Mouse (Mus musculus) heart, embryonic 14.5 days (tissue): ENCODE data around the gene Smad6. TPM values are rescaled to one million over a fixed set of nuclear protein-coding genes. Genes with fewer than 3 reads are reported as not detected.

Experiments used
- ATAC-seq: fragments of 200-750 bp; cut with Nextera tagmentation; 2 replicates; pipeline ENCODE4 v1.8.0; 2017; ENCODE audit warnings: low read depth, moderate TSS enrichment; ENCODE audit not compliant: insufficient number of reproducible peaks, insufficient read depth, low FRiP score
- H3K27ac ChIP-seq, 2 experiments: fragments of 200-500 bp in 1 of 2; fragments of 300-500 bp in 1 of 2; sonication (generic) in 1 of 2; replicated peaks in 1 of 2; 2 replicates each; pipeline ENCODE4 v1.5.1; 2012 to 2014; ENCODE audit warnings: low read depth in 2 of 2, low read length in 2 of 2, control low read depth in 1 of 2, mild to moderate bottlenecking in 1 of 2, mixed read lengths in 1 of 2; ENCODE audit not compliant: control insufficient read depth in 1 of 2, insufficient read depth in 1 of 2
- H3K27me3 ChIP-seq: fragments of 300-500 bp; sonication (generic); 2 replicates; pipeline ENCODE4 v1.6.1; 2014; ENCODE audit warnings: mild to moderate bottlenecking, low read length, control low read depth; ENCODE audit not compliant: control insufficient read depth, insufficient read depth
- H3K36me3 ChIP-seq: fragments of 300-500 bp; sonication (generic); 2 replicates; pipeline ENCODE4 v1.6.1; 2014; ENCODE audit warnings: mild to moderate bottlenecking, control low read depth, low read length, mixed read lengths; ENCODE audit not compliant: control insufficient read depth, insufficient read depth
- H3K4me1 ChIP-seq, 2 experiments: fragments of 200-500 bp in 1 of 2; fragments of 300-500 bp in 1 of 2; sonication (generic) in 1 of 2; 2 replicates each; pipeline ENCODE4 v1.6.1; 2012 to 2014; ENCODE audit warnings: low read length in 2 of 2, control low read depth in 1 of 2, mixed read lengths in 1 of 2; ENCODE audit not compliant: control insufficient read depth in 2 of 2, insufficient read depth in 2 of 2
- H3K4me2 ChIP-seq: fragments of 300-500 bp; sonication (generic); 2 replicates; pipeline ENCODE4 v1.6.1; 2014; ENCODE audit warnings: mild to moderate bottlenecking, low read length
- H3K4me3 ChIP-seq, 2 experiments: fragments of 200-500 bp in 1 of 2; fragments of 300-500 bp in 1 of 2; sonication (generic) in 1 of 2; 2 replicates each; pipeline ENCODE4 v1.5.1; 2012 to 2014; ENCODE audit warnings: low read length in 2 of 2, mild to moderate bottlenecking in 2 of 2, control low read depth in 1 of 2, low read depth in 1 of 2, moderate library complexity in 1 of 2; ENCODE audit not compliant: control insufficient read depth in 1 of 2, insufficient read depth in 1 of 2
- H3K9ac ChIP-seq: fragments of 300-500 bp; sonication (generic); 2 replicates; pipeline ENCODE4 v1.6.1; 2014; ENCODE audit warnings: mild to moderate bottlenecking, low read length
- H3K9me3 ChIP-seq: fragments of 300-500 bp; sonication (generic); 2 replicates; pipeline ENCODE4 v1.6.1; 2016; ENCODE audit warnings: low read length, control low read depth; ENCODE audit not compliant: control insufficient read depth
- WGBS: fragments of 180-500 bp; shearing (Covaris S2); extraction: QIAGEN DNeasy Blood & Tissue Kit; methylation state at CpG from one replicate; pipeline ENCODE4 v1.1.7; 2014; 5-methylcytosine and 5-hydroxymethylcytosine counted together
- polyA plus RNA-seq: library from polyadenylated mRNA; unstranded; fragments of >200 nt; fragmentation: Nextera tagmentation; extraction: Ambion mirVana; gene quantifications from 2 replicates; pipeline ENCODE4 v1.2.1, GENCODE M21; 2014

The Smad6 gene
- polyA plus RNA-seq, 1 experiment from 2014 or later, result 30.8 TPM

GRCm38 (mm10) chr9:63958337-63959030 lies 63.4 kb downstream of the Smad6 start:
- H3K27me3 ChIP-seq, result no peaks in the 10 kb centered on the region
- H3K9me3 ChIP-seq, result no peaks in the 10 kb centered on the region
- H3K27ac ChIP-seq, result peak overlapping the region; percentile 86 to 95
- peak overlapping the region; percentile 72 for H3K9ac ChIP-seq
- H3K4me3 ChIP-seq, result peak overlapping the region in 1 of 2 experiments; percentile 8; a peak in 2 of 4 replicates
- ATAC-seq, result peak; percentile 70
- H3K4me2 ChIP-seq, result peak overlapping the region; percentile 61
- WGBS, result 9% methylated on average over 15 of the region's 15 CpGs
- peaks cover 74 to 87% of the 10 kb centered on the region in 2 experiments for H3K4me1 ChIP-seq
- H3K36me3 ChIP-seq, result peaks cover 5% of the 10 kb centered on the region

- H3K9ac ChIP-seq, result peak overlapping the region; percentile 72; the same call in 1 of the 2 replicates
Observed at GRCm38 (mm10) chr9:63957647-63958185, 64.1 kb downstream of the Smad6 start.

DNA sequence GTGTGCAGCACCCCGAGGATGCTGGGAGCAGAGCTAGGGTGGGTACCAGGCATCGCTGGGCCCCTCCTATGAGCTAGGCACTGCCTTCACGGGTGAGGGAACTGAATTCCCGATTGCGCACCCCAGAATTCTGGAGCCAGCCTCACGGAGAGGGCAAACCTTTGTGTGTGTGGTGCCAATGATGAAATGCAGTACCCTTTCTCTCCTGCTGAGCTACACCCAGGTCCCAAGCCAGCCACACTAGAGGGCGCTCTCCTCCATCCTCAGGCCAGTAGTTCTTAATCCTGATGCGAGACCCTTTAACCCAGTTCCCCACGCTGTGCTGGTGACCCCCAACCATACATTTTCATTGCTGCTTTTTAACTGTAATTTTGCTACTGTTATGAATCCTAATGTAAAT lies 65.8 kb downstream of the Smad6 start:
- Histone ChIP-seq H3K4me2 (no peak overlapping the region), H3K4me3 (no peak overlapping the region), H3K27me3 (no peaks in the 10 kb centered on the region), H3K9me3 (no peaks in the 10 kb centered on the region), H3K4me1 (peaks cover 64 to 81% of the 10 kb centered on the region in 2 experiments), H3K36me3 (peaks cover 26% of the 10 kb centered on the region), H3K9ac (no peak overlapping the region), H3K27ac (peak overlapping the region; percentile 2 to 21; a peak in 1 of 4 replicates)
- WGBS, result 36% methylated on average over 9 of the region's 9 CpGs
- no peak for ATAC-seq

More at GRCm38 (mm10) chr9:63957647-63958185, 64.1 kb downstream of the Smad6 start:
- WGBS, result 45% methylated on average over 11 of the region's 11 CpGs
- no peaks in the 10 kb centered on the region for H3K9me3 ChIP-seq
- H3K27me3 ChIP-seq, result no peaks in the 10 kb centered on the region
- H3K36me3 ChIP-seq, result peaks cover 10% of the 10 kb centered on the region
- H3K4me1 ChIP-seq, result peaks cover 69 to 84% of the 10 kb centered on the region in 2 experiments
- peak overlapping the region in 1 of 2 experiments; percentile 8; a peak in 2 of 4 replicates for H3K4me3 ChIP-seq
- H3K27ac ChIP-seq, result peak overlapping the region; percentile 56 to 95
- ATAC-seq, result no peak
- peak overlapping the region; percentile 61 for H3K4me2 ChIP-seq

DNA sequence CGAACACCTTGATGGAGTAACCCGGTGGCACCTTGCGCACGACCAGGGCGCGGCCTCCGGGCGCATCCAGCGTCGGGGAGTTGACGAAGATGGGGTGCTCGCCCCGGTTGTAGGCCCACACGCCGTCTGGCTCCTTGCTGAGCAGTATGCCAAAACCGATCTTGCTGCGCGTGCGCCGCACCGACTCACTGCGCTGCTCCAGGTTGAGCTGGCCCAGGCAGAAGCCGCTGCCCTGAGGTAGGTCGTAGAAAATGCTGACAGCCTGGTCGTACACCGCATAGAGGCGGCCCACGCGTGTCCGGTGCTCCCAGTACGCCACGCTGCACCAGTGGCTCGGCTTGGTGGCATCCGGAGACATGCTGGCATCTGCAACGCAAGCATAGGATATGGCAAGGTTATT lies 68.2 kb downstream of the Smad6 start:
- no peak overlapping the region; the same call in 1 of the 2 replicates for H3K9ac ChIP-seq
- peaks cover 32% of the 10 kb centered on the region for H3K36me3 ChIP-seq
- WGBS, result 70% methylated on average over 35 of the region's 35 CpGs
- no peak for ATAC-seq
- H3K4me1 ChIP-seq, result peaks cover 49 to 64% of the 10 kb centered on the region in 2 experiments
- no peak overlapping the region for H3K4me3 ChIP-seq
- no peak overlapping the region for H3K4me2 ChIP-seq
- H3K9me3 ChIP-seq, result no peaks in the 10 kb centered on the region
- no peaks in the 10 kb centered on the region for H3K27me3 ChIP-seq
- peak overlapping the region in 1 of 2 experiments; percentile 21; a peak in 1 of 4 replicates for H3K27ac ChIP-seq

DNA sequence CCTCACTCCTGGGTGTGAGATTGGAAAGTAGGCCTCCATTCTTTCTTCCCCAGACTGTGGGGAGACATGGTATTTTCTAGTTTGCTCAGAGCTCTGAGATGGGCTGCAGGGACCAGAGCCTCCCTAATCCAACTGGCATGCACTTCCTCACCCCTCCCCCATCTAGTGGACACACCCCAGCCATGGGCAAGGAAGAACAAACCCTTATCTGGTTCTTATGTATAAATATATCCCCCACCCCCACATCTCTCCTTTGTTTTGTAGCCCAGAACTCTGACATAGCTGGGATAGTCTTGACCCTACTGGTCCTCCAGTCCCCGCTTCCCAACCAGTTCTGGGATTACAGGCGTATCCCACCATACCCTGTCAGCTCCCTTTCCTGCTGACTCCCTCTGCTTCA lies 69.3 kb downstream of the Smad6 start:
- H3K9ac ChIP-seq, result no peak overlapping the region
- no peak overlapping the region for H3K4me2 ChIP-seq
- no peaks in the 10 kb centered on the region for H3K9me3 ChIP-seq
- H3K27me3 ChIP-seq, result no peaks in the 10 kb centered on the region
- peak overlapping the region; percentile 8 to 53; a peak in 2 of 4 replicates for H3K27ac ChIP-seq
- WGBS, result 51% methylated on average over 2 of the region's 2 CpGs
- peaks cover 32% of the 10 kb centered on the region for H3K36me3 ChIP-seq
- peaks cover 43 to 58% of the 10 kb centered on the region in 2 experiments for H3K4me1 ChIP-seq
- no peak for ATAC-seq
- H3K4me3 ChIP-seq, result no peak overlapping the region

- H3K4me2 ChIP-seq, result no peak overlapping the region
- H3K9ac ChIP-seq, result no peak overlapping the region
- no peak overlapping the region for H3K4me3 ChIP-seq
- H3K36me3 ChIP-seq, result peaks cover 32% of the 10 kb centered on the region
- WGBS, result 29% methylated on average over 4 of the region's 4 CpGs
- no peaks in the 10 kb centered on the region for H3K27me3 ChIP-seq
- peaks cover 28 to 43% of the 10 kb centered on the region in 2 experiments for H3K4me1 ChIP-seq
- no peaks in the 10 kb centered on the region for H3K9me3 ChIP-seq
- no peak for ATAC-seq
- H3K27ac ChIP-seq, result no peak overlapping the region
Observed at GRCm38 (mm10) chr9:63950357-63950756, 71.5 kb downstream of the Smad6 start.

DNA sequence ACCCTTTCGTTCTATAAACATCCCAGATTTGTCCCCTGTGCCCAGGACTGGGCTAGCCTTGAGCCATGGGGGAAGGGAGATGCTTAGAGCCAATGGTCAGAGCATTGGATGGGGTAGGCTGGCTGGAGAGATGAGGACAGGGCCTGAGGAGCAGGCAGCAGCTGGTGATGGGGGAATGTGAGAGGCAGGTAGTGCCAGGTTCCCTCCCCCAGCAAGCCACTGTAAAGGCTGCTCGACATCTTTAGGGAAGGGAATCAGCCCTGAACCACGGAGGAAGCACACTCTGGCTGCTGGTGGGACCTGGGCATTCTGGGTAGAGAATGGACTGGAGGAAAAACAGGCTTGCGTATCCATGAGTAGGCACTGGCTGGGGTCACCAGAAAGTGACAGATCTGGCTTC lies 72.5 kb downstream of the Smad6 start:
- no peaks in the 10 kb centered on the region for H3K27me3 ChIP-seq
- H3K36me3 ChIP-seq, result peaks cover 32% of the 10 kb centered on the region
- peaks cover 24 to 40% of the 10 kb centered on the region in 2 experiments for H3K4me1 ChIP-seq
- no peak overlapping the region for H3K4me3 ChIP-seq
- ATAC-seq, result no peak; the same call in 1 of the 2 replicates
- no peak overlapping the region for H3K9ac ChIP-seq
- H3K4me2 ChIP-seq, result no peak overlapping the region
- peak overlapping the region; percentile 31 to 39; a peak in 2 of 4 replicates for H3K27ac ChIP-seq
- no peaks in the 10 kb centered on the region for H3K9me3 ChIP-seq
- WGBS, result 46% methylated on average over 4 of the region's 4 CpGs
